ENCODE assay signal across 11 mouse cellular contexts in the genomic region with DNA sequence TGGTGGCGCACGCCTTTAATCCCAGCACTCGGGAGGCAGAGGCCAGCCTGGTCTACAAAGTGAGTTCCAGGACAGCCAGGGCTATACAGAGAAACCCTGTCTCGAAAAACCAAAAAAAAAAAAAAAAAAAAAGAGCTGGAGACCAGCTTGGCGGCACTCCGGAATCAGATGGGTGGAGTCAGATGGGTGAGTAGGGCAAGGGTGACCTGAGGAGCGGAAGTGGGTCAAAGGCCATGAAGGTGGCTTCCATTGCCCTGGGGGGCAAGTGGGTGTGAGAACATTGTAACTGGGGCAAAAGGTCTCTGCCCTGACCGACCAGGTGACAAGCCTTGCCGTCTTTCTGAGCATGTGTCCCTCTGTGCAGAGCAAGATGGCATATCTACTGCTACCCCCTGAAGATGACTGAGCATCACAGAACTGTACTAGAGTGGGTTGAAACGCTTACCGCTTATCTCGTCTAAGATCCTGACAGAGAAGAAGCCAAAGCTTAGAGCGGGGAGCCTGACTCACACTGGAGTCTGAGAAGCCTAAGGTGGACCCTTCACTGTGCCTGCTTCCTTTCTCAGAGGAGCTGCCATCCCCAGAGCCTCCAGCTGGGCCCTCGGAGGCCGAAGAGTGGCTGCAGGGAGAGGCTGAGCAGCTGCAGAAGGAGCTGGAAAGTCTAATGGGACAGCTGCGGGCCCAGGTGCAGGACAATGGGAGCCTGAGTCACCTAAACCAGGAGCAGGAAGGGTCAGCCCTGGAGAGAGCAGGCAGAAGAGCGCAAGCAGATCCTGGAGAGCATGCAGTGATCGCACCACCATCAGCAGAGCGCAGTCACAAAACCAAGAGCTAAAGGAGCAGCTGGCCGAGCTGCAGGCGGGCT.
"Had no signal": no experiment of that assay in that cellular context is flagged by ENCODE, and none has a peak within 500 bp of the region (broad histone marks: within the 10 kb centered on the region; RNA-seq: fewer than 3 reads in every experiment).

No protein-coding gene starts in this region.

- H3K4me1 ChIP-seq: lung, embryonic 15.5 days; midbrain, embryonic 13.5 days; neural tube, embryonic 15.5 days had no signal

- H3K4me3 ChIP-seq: left cerebral cortex, adult 2 months; limb, embryonic 10.5 days; lung, embryonic 15.5 days; midbrain, embryonic 13.5 days; neural tube, embryonic 15.5 days had no signal

- H3K9ac ChIP-seq: lung, embryonic 15.5 days; midbrain, embryonic 13.5 days; neural tube, embryonic 15.5 days had no signal

- H3K27ac ChIP-seq: left cerebral cortex, adult 2 months; limb, embryonic 10.5 days; lung, embryonic 15.5 days; midbrain, embryonic 13.5 days; neural tube, embryonic 15.5 days had no signal

- H3K9me3 ChIP-seq: limb, embryonic 10.5 days; lung, embryonic 15.5 days; midbrain, embryonic 13.5 days; neural tube, embryonic 15.5 days had no signal

- H3K27me3 ChIP-seq: lung, embryonic 15.5 days; midbrain, embryonic 13.5 days; neural tube, embryonic 15.5 days had no signal

- H3K4me2 ChIP-seq: lung, embryonic 15.5 days; midbrain, embryonic 13.5 days; neural tube, embryonic 15.5 days had no signal

- ATAC-seq: midbrain, embryonic 13.5 days had no signal

- DNase-seq: kidney, adult 8-10 months; kidney, postnatal 25 days; lung, postnatal 14 days; right cerebral cortex, adult 18-20 months; right cerebral cortex, postnatal 25 days; thymus, postnatal 14 days had no signal

- H3K36me3 ChIP-seq: limb, embryonic 10.5 days; lung, embryonic 15.5 days; midbrain, embryonic 13.5 days; neural tube, embryonic 15.5 days had no signal
